Mouse (Mus musculus) CH12.LX (cell line): ENCODE measurements around the gene Nfat5.

Experiments
- CTCF ChIP-seq, 2 experiments: IDR thresholded peaks in 1 of 2; conservative IDR thresholded peaks in 1 of 2; 2 replicates each; pipeline ENCODE4 v1.5.1; 2011 to 2012; ENCODE audit warnings: low read depth in 2 of 2, low read length in 2 of 2, improper control_type of control experiment in 1 of 2, inconsistent platforms in 1 of 2, mild to moderate bottlenecking in 1 of 2, moderate library complexity in 1 of 2
- E2F4 ChIP-seq: IDR thresholded peaks from 2 replicates; pipeline ENCODE4 v1.6.1; 2011; ENCODE audit warnings: low read depth, low read length, improper control_type of control experiment; ENCODE audit not compliant: insufficient replicate concordance
- EP300 ChIP-seq: IDR thresholded peaks from 2 replicates; pipeline ENCODE4 v1.6.1; 2011; ENCODE audit warnings: low read length, improper control_type of control experiment
- MAFK ChIP-seq: IDR thresholded peaks from 2 replicates; pipeline ENCODE4 v1.6.1; 2011; ENCODE audit warnings: low read length, improper control_type of control experiment; ENCODE audit not compliant: insufficient replicate concordance
- POLR2A ChIP-seq: IDR thresholded peaks from 2 replicates; pipeline ENCODE4 v1.6.1; 2011; ENCODE audit warnings: low read depth, mild to moderate bottlenecking, improper control_type of control experiment, low read length
- SMC3 ChIP-seq: IDR thresholded peaks from 2 replicates; pipeline ENCODE4 v1.6.1; 2011; ENCODE audit warnings: low read depth, low read length, improper control_type of control experiment

GRCm38 (mm10) chr8:107324142-107324541, 30.9 kb downstream of the Nfat5 start:
- no peak for TF ChIP-seq POLR2A
- no peak for TF ChIP-seq EP300
- TF ChIP-seq CTCF (conservative IDR thresholded peaks at IDR 0.05 in 1 of 2, IDR thresholded peaks at IDR 0.05 in 1 of 2; ENCODE audit: low read depth in 2 of 2, low read length in 2 of 2), result peak; percentile 80 to 96
- TF ChIP-seq SMC3, result peak; percentile 95
- TF ChIP-seq MAFK, result peak; percentile 41; the same call in 1 of the 2 replicates
- no peak for TF ChIP-seq E2F4
